Mouse (Mus musculus) cerebellum, postnatal 4 days (tissue): ENCODE data around the gene Papolg.
A peak's percentile ranks its signal among the peaks of the same experiment; 100 is the strongest.
"Not testable (repeated sequence)": the region's sequence is repeated elsewhere in the genome, so short reads cannot be mapped to it uniquely, and the experiment has no call there.

Experiments
- DNase-seq, 2 experiments: peaks; one replicate each; pipeline ENCODE4 v3.0.0; 2022; ENCODE audit warnings: low spot score in 2 of 2, mixed read lengths in 1 of 2

Gene Papolg

GRCm38 (mm10) chr11:23895060-23895426, at the start of gene Papolg:
Gene Papolg, minus strand, starts transcription at chr11:23895253.
- DNase-seq = peak; percentile 73 to 88

- DNase-seq = not testable (repeated sequence)
Measured at GRCm38 (mm10) chr11:23928146-23928545, 33.1 kb upstream of the Papolg start.

- no peak for DNase-seq
Measured at GRCm38 (mm10) chr11:23927643-23928042, 32.6 kb upstream of the Papolg start.

GRCm38 (mm10) chr11:23913824-23914223, 18.8 kb upstream of the Papolg start:
- DNase-seq = not testable (repeated sequence)

GRCm38 (mm10) chr11:23903909-23904308, 8.9 kb upstream of the Papolg start:
- no peak for DNase-seq

GRCm38 (mm10) chr11:23894141-23895059, 653 bp downstream of the Papolg start:
- DNase-seq = peak in 1 of 2 experiments; percentile 21

- DNase-seq = no peak
Measured at GRCm38 (mm10) chr11:23893556-23893955, 1.5 kb downstream of the Papolg start.

- DNase-seq = no peak
Measured at GRCm38 (mm10) chr11:23864326-23864725, 30.7 kb downstream of the Papolg start.

- no peak for DNase-seq
Measured at GRCm38 (mm10) chr11:23856723-23857112, 38.3 kb downstream of the Papolg start.

- no peak for DNase-seq
Measured at GRCm38 (mm10) chr11:23856054-23856722, 38.9 kb downstream of the Papolg start.

GRCm38 (mm10) chr11:23855182-23855802, 39.8 kb downstream of the Papolg start:
- DNase-seq = peak; percentile 51 to 71

- DNase-seq = no peak
Measured at GRCm38 (mm10) chr11:23853306-23853705, 41.7 kb downstream of the Papolg start.

- no peak for DNase-seq
Measured at GRCm38 (mm10) chr11:23846016-23846815, 48.8 kb downstream of the Papolg start.

GRCm38 (mm10) chr11:23823244-23823643, 71.8 kb downstream of the Papolg start:
- DNase-seq = no peak

- DNase-seq = no peak
Measured at GRCm38 (mm10) chr11:23821652-23822051, 73.4 kb downstream of the Papolg start.

- no peak for DNase-seq
Measured at GRCm38 (mm10) chr11:23820977-23821376, 74.1 kb downstream of the Papolg start.

- DNase-seq = no peak
Measured at GRCm38 (mm10) chr11:23818745-23819144, 76.3 kb downstream of the Papolg start.
